Mouse (Mus musculus) ES-Bruce4 (cell line): Measurements from ENCODE around the gene Tmem100.

Experiments
- CTCF ChIP-seq: IDR thresholded peaks from one replicate; pipeline ENCODE4 v1.8.1; 2011; ENCODE audit warnings: low read depth, low read length
- EP300 ChIP-seq: IDR thresholded peaks from 2 replicates; pipeline ENCODE4 v1.6.1; 2011; ENCODE audit warnings: low read depth, low read length; ENCODE audit not compliant: insufficient read depth
- POLR2A ChIP-seq: IDR thresholded peaks from one replicate; pipeline ENCODE4 v1.8.1; 2011; ENCODE audit warnings: low read length; ENCODE audit not compliant: insufficient read depth

- TF ChIP-seq POLR2A (no peak), CTCF (peak; percentile 54), EP300 (no peak)
Measured at GRCm38 (mm10) chr11:90038022-90038421, 7.9 kb downstream of the Tmem100 start.
